Mouse (Mus musculus) midbrain, embryonic 16.5 days (tissue): ENCODE measurements around the gene Slc35e3. TPM values are rescaled to one million over a fixed set of nuclear protein-coding genes. Genes with fewer than 3 reads are reported as not detected.
"Not testable (repeated sequence)": the region's sequence is repeated elsewhere in the genome, so short reads cannot be mapped to it uniquely, and the experiment has no call there.

Source experiments
- ATAC-seq: fragments of 200-750 bp; cut with Nextera tagmentation; 2 replicates; pipeline ENCODE4 v1.8.0; 2017; ENCODE audit warnings: moderate TSS enrichment
- H3K27ac ChIP-seq: fragments of 300-500 bp; sonication (generic); 2 replicates; pipeline ENCODE4 v1.5.1; 2014; ENCODE audit warnings: mild to moderate bottlenecking, low read length, mixed read lengths
- H3K27me3 ChIP-seq: fragments of 300-500 bp; sonication (generic); 2 replicates; pipeline ENCODE4 v1.6.1; 2014; ENCODE audit warnings: low read depth, low read length, mixed read lengths; ENCODE audit not compliant: control insufficient read depth, insufficient read depth
- H3K36me3 ChIP-seq: fragments of 300-500 bp; sonication (generic); 2 replicates; pipeline ENCODE4 v1.6.1; 2014; ENCODE audit warnings: mild to moderate bottlenecking, low read length, moderate library complexity, mixed read lengths; ENCODE audit not compliant: control insufficient read depth, insufficient read depth
- H3K4me1 ChIP-seq: fragments of 300-500 bp; sonication (generic); 2 replicates; pipeline ENCODE4 v1.6.1; 2014; ENCODE audit warnings: mild to moderate bottlenecking, low read length, mixed read lengths; ENCODE audit not compliant: control insufficient read depth, insufficient read depth
- H3K4me2 ChIP-seq: fragments of 300-500 bp; sonication (generic); 2 replicates; pipeline ENCODE4 v1.6.1; 2014; ENCODE audit warnings: mild to moderate bottlenecking, low read length, mixed read lengths
- H3K4me3 ChIP-seq: fragments of 300-500 bp; sonication (generic); 2 replicates; pipeline ENCODE4 v1.5.1; 2014; ENCODE audit warnings: low read depth, mild to moderate bottlenecking, low read length, moderate library complexity, mixed read lengths
- H3K9ac ChIP-seq: fragments of 300-500 bp; sonication (generic); 2 replicates; pipeline ENCODE4 v1.6.1; 2014; ENCODE audit warnings: low read depth, low read length, mixed read lengths
- H3K9me3 ChIP-seq: fragments of 300-500 bp; sonication (generic); replicated peaks from 2 replicates; pipeline ENCODE4 v1.6.1; 2014; ENCODE audit warnings: mild to moderate bottlenecking, low read length, mixed read lengths; ENCODE audit not compliant: control insufficient read depth, poor library complexity, severe bottlenecking
- WGBS: fragments of 180-500 bp; shearing (Covaris S2); extraction: QIAGEN DNeasy Blood & Tissue Kit; methylation state at CpG from one replicate; pipeline ENCODE4 v1.1.7; 2014; 5-methylcytosine and 5-hydroxymethylcytosine counted together
- polyA plus RNA-seq: library from polyadenylated mRNA; unstranded; fragments of >200 nt; fragmentation: Nextera tagmentation; extraction: Ambion mirVana; gene quantifications from 2 replicates; pipeline ENCODE4 v1.2.1, GENCODE M21; 2015

The Slc35e3 gene
- polyA plus RNA-seq, 1 experiment from 2014 or later: 34.8 TPM

DNA sequence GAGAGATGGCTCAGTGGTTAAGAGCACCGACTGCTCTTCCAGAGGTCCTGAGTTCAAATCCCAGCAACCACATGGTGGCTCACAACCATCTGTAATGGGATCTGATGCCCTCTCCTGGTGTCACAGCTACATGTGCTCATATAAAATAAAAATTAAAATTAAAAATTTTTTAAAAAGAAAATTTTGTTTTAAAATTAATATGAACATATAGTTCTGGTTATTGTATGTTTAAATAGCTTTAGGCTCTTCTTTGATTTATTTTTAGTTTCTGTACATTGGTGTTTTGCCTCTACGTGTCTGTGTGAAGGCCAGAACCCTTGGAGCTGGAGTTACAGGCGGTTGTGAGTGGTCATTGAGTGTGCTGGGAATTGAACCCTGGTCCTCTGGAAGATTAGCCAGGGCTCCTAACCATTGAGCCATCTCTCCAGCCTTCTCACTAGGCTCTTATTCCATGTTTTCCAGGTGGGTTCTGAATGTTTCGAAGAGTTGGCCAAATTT, 19.2 kb downstream of the Slc35e3 start:
- no peaks in the 10 kb centered on the region for H3K36me3 ChIP-seq
- H3K27ac ChIP-seq: no peak overlapping the region
- no peak for ATAC-seq
- no peak overlapping the region for H3K9ac ChIP-seq
- no peaks in the 10 kb centered on the region for H3K27me3 ChIP-seq
- H3K4me3 ChIP-seq: no peak overlapping the region
- H3K4me1 ChIP-seq: no peaks in the 10 kb centered on the region
- 94% methylated on average over 4 of the region's 4 CpGs for WGBS
- no peaks in the 10 kb centered on the region for H3K9me3 ChIP-seq
- no peak overlapping the region for H3K4me2 ChIP-seq

DNA sequence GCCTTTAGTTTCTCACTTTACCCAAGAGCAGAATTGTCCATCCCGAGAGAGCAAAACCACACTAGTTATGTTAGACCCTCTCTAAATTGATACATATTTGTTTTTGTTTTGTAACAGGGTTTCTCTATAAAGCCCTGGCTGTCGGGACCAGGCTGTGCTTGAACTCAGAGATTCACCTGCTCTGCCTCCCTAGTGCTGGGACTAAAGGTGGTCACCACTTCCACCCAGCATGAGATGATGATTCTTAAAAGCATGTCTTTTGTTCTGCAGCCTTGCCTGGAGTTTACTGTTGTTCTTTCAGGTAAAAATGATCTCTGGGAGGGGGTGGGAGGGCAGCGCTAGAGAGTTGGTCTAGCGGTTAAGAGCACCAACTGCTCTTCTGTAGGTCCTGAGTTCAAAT, 19.8 kb downstream of the Slc35e3 start:
- Histone ChIP-seq H3K4me1 (no peaks in the 10 kb centered on the region), H3K9ac (no peak overlapping the region), H3K27ac (no peak overlapping the region), H3K27me3 (no peaks in the 10 kb centered on the region), H3K9me3 (no peaks in the 10 kb centered on the region), H3K36me3 (no peaks in the 10 kb centered on the region), H3K4me3 (no peak overlapping the region), H3K4me2 (no peak overlapping the region)
- 96% methylated on average over 4 of the region's 4 CpGs for WGBS
- ATAC-seq: no peak

DNA sequence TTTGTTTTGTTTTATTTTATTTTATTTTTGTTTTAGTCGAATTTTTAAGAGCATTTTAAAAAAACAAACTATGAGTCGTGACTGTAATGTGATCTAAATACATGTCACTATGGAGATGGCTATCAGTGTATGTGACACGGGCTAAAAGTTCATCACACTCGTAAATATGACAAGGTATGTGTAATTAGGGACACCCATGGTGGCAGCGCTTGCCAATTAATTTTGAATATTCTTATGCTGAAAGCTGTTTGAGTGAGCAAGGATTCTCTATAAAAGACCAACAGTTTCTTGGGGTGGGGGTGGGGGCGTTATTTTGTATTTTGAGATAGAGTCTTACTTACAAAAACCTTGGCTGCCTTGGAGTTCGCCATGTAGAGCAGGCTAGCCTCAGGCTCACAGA, 20.5 kb downstream of the Slc35e3 start:
- no peaks in the 10 kb centered on the region for H3K4me1 ChIP-seq
- ATAC-seq: no peak
- no peaks in the 10 kb centered on the region for H3K36me3 ChIP-seq
- no peak overlapping the region for H3K4me2 ChIP-seq
- H3K4me3 ChIP-seq: no peak overlapping the region
- H3K9ac ChIP-seq: no peak overlapping the region
- H3K27me3 ChIP-seq: no peaks in the 10 kb centered on the region
- H3K27ac ChIP-seq: no peak overlapping the region
- no peaks in the 10 kb centered on the region for H3K9me3 ChIP-seq
- 83% methylated on average over 7 of the region's 7 CpGs for WGBS

DNA sequence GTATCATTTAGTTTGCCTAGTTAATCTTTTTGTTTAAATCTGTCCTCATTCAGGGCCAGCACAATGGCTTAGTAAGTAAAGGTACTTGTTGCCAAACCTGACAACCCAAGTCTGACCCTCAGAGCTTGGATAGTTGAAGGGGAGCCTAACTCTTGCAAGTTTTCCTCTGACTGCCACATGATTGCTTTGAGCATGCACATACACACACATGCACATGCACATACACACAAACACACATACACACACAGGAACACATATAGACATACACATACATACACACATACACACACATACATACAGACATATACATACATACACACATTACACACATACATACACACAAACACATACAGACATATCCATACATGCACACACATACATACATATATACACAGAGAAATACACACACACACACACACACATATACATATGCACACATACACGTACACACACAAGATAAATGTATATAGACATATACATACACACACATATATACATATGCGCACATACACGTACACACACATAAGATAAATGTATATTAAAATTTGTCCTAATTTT, 21.3 kb downstream of the Slc35e3 start:
- no peak for ATAC-seq
- WGBS: 91% methylated on average over 3 of the region's 3 CpGs
- Histone ChIP-seq H3K4me2 (no peak overlapping the region), H3K27me3 (no peaks in the 10 kb centered on the region), H3K4me1 (no peaks in the 10 kb centered on the region), H3K9ac (no peak overlapping the region), H3K9me3 (no peaks in the 10 kb centered on the region), H3K36me3 (no peaks in the 10 kb centered on the region), H3K27ac (no peak overlapping the region), H3K4me3 (no peak overlapping the region)

DNA sequence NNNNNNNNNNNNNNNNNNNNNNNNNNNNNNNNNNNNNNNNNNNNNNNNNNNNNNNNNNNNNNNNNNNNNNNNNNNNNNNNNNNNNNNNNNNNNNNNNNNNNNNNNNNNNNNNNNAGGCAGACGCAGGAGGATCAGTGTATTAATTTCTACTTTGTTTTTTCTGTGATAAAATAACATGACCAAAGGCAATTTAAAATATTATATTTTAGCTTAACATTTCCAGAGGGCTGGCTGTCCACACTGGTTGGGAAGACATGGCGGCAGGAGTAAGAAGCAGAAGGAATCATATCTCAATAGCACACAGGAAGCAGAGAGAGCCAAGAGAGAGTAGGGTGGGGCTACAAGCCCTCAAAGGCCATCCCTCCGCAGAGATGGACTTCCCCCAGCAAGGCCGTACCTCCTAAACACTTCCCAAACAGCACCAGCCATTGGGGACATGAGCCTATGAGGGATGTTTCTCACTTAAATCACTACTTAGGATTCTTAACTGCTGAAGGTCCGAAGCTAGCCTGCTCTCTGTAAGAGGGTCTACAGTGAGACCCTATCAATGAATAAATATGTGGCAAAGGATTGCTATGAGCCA, 21.9 kb downstream of the Slc35e3 start:
- WGBS: 85% methylated on average over 5 of the region's 5 CpGs
- no peaks in the 10 kb centered on the region for H3K9me3 ChIP-seq
- H3K4me3 ChIP-seq: no peak overlapping the region
- H3K27me3 ChIP-seq: no peaks in the 10 kb centered on the region
- no peaks in the 10 kb centered on the region for H3K36me3 ChIP-seq
- no peaks in the 10 kb centered on the region for H3K4me1 ChIP-seq
- H3K27ac ChIP-seq: no peak overlapping the region
- H3K4me2 ChIP-seq: no peak overlapping the region
- no peak overlapping the region for H3K9ac ChIP-seq
- no peak for ATAC-seq

DNA sequence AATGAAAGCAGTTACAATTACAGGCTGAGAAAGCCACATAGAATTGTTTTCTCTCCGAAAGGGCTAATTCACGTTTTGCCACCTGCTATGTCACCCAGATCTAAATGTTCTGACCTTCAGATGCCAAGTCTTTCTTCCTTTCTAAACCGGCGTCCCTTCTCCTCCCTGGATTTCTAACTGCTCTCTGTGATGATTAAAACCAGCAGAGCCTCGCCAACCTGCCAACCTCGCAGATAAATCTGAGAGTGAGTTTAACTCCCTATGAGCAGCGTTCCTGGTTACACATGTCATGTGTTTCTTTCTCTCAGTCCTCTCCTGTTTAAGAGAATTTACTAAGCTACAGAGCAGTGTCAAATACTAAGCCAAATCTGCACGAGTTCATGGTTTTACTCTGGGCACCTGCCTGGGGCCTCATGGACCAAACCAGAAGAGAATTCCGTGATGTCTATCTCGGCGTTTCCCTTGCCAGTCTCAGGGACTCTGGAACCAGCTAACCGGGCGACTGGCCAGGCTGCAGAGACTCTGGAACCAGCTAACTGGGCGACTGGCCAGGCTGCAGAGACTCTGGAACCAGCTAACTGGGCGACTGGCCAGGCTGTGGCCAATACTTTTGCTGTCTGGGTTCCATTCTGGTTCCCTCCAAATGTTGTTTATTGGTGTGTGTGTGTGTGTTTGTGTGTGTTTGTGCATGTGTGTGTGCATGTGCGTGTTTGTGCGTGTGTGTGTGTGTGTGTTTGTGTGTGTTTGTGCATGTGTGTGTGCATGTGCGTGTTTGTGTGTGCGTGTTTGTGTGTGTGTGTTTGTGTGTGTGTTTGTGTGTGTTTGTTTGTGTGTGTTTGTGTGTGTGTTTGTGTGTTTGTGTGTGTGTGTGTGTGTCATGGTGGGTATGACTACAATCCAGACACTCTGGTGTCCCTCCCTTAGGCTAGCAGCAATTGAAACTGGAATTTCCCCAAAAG, 27.7 kb downstream of the Slc35e3 start:
- no peaks in the 10 kb centered on the region for H3K4me1 ChIP-seq
- ATAC-seq: no peak
- H3K9me3 ChIP-seq: no peaks in the 10 kb centered on the region
- no peaks in the 10 kb centered on the region for H3K27me3 ChIP-seq
- H3K27ac ChIP-seq: no peak overlapping the region
- H3K4me2 ChIP-seq: no peak overlapping the region
- H3K4me3 ChIP-seq: no peak overlapping the region
- H3K9ac ChIP-seq: no peak overlapping the region
- H3K36me3 ChIP-seq: no peaks in the 10 kb centered on the region
- WGBS: 66% methylated on average over 19 of the region's 19 CpGs

DNA sequence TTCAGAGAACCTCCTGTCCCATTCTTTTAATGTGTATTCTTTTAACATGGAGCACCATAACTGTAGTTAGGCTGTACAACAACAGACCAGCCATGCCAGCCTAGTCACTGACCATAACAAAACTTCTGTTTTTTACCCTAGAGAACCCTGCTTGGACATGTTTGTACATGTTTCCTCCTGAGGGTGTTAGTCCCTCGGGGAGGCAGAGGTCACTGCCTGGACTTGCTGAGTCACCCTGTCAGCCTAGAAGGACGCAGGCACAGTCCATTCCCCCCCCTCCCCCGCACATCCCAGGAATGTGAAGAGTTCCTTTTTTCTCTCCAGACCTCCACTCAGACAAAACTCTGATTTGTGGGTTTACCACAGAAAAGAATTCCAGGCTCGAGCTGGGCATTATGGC, 28.6 kb downstream of the Slc35e3 start:
- no peak overlapping the region for H3K27ac ChIP-seq
- H3K9ac ChIP-seq: no peak overlapping the region
- H3K27me3 ChIP-seq: no peaks in the 10 kb centered on the region
- H3K9me3 ChIP-seq: no peaks in the 10 kb centered on the region
- 16% methylated on average over 4 of the region's 4 CpGs for WGBS
- H3K4me3 ChIP-seq: no peak overlapping the region
- ATAC-seq: no peak
- H3K4me2 ChIP-seq: no peak overlapping the region
- no peaks in the 10 kb centered on the region for H3K36me3 ChIP-seq
- no peaks in the 10 kb centered on the region for H3K4me1 ChIP-seq

DNA sequence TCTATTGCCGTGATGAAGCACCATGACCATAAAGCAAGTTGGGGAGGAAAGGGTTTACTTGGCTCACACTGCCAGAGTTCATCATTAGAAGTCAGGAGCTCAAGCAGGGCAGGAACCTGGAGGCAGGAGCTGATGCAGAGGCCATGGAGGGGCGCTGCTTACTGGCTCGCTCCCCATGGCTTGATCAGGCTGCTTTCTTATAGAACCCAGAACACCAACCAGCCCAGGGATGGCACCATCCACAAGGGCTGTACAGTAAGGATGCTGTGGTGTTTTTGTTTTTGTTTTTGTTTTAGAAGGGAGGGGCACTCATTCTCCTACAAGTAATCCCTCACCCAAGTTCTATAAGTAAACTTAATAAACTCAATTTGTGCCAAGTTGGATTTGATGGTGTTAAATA, 29.5 kb downstream of the Slc35e3 start:
- ATAC-seq: no peak
- Histone ChIP-seq H3K4me3 (no peak overlapping the region), H3K9ac (no peak overlapping the region), H3K27ac (no peak overlapping the region), H3K4me1 (no peaks in the 10 kb centered on the region), H3K4me2 (no peak overlapping the region), H3K36me3 (no peaks in the 10 kb centered on the region), H3K27me3 (no peaks in the 10 kb centered on the region), H3K9me3 (no peaks in the 10 kb centered on the region)
- WGBS: 93% methylated on average over 3 of the region's 3 CpGs

DNA sequence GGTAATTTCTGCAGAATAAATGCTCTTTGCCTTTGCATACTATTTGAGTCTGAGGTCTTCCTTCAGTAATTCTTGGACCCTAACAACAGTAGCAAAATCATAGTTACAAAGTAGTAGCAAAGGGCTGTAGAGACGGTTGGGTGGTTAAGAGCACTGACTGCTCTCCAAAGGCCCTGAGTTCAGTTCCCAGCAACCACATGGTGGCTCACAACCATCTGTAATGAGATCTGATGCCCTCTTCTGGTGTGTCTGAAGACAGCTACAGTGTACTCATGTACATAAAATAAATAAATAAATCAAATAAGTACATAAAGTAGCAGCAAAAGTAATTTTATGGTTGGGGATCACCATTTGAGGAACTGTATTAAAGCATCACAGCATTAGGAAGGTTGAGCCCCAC, 30.5 kb downstream of the Slc35e3 start:
- not testable (repeated sequence) for ATAC-seq, H3K4me3 ChIP-seq

More for the DNA sequence above, 30.5 kb downstream of the Slc35e3 start:
- not testable (repeated sequence) for H3K27ac ChIP-seq, H3K4me1 ChIP-seq, H3K4me2 ChIP-seq, H3K36me3 ChIP-seq, H3K27me3 ChIP-seq, H3K9ac ChIP-seq, H3K9me3 ChIP-seq
- WGBS: 88% methylated on average over 1 of the region's 1 CpGs
